In genomic region chr9:113122253-113122749, GRCm38 (mm10) we compare ENCODE assay signal across 23 mouse cellular contexts.
A peak's percentile ranks its signal among the peaks of the same experiment; 100 is the strongest.
DNase-seq lines count a peak whose midpoint lies in the region; ATAC-seq lines count a peak whose summit lies in the region.
"Had no signal": no experiment of that assay in that cellular context is flagged by ENCODE, and none has a peak within 500 bp of the region (broad histone marks: within the 10 kb centered on the region; RNA-seq: fewer than 3 reads in every experiment).

No protein-coding gene starts in this region.

- peak; percentile 62 for ATAC-seq in kidney, embryonic 15.5 days (replicated peaks; ENCODE audit: low FRiP score)
- ATAC-seq: CD4-positive, CD25-positive, alpha-beta regulatory T cell, adult 4 months had no signal

- no peak overlapping the region for H3K4me3 ChIP-seq in kidney, embryonic 15.5 days (replicated peaks)
- no peak overlapping the region for H3K4me3 ChIP-seq in hindbrain, embryonic 10.5 days
- H3K4me3 ChIP-seq: embryonic facial prominence, embryonic 13.5 days; forebrain, embryonic 12.5 days; heart, adult 2 months; heart, embryonic 15.5 days had no signal

- no peak overlapping the region for H3K27ac ChIP-seq in kidney, embryonic 15.5 days
- no peak overlapping the region for H3K27ac ChIP-seq in hindbrain, embryonic 10.5 days
- H3K27ac ChIP-seq: embryonic facial prominence, embryonic 13.5 days; forebrain, embryonic 12.5 days; heart, adult 2 months had no signal

- peak; percentile 21 for DNase-seq in embryo, embryonic 10 days (ENCODE audit: low spot score)
- DNase-seq in embryo, embryonic 10.5 days (ENCODE audit: low spot score): no peak
- peak; percentile 5 for DNase-seq in kidney, adult 18-20 months
- DNase-seq in kidney, postnatal 14 days: peak; percentile 9
- no peak for DNase-seq in layer of hippocampus, adult 9-10 months (ENCODE audit: low spot score)
- no peak for DNase-seq in hindbrain, embryonic 10.5 days (ENCODE audit: low spot score)
- DNase-seq in urinary bladder, postnatal 25 days (ENCODE audit: low spot score): no peak
- DNase-seq: adrenal gland, postnatal 10 days; B cell, adult 2 months; cerebellum, adult 11 months; cerebellum, adult 8-10 months; cerebellum, postnatal 14 days; forebrain, postnatal 0 days; gastrocnemius, postnatal 14 days; heart, adult 2 months; heart, postnatal 14 days had no signal

- H3K4me1 ChIP-seq in kidney, embryonic 15.5 days: no peaks in the 10 kb centered on the region
- no peaks in the 10 kb centered on the region for H3K4me1 ChIP-seq in hindbrain, embryonic 10.5 days (replicated peaks)
- H3K4me1 ChIP-seq: embryonic facial prominence, embryonic 13.5 days; forebrain, embryonic 12.5 days had no signal

- WGBS in kidney, embryonic 15.5 days: 54% methylated on average over 3 of the region's 3 CpGs
- 85% methylated on average over 3 of the region's 3 CpGs for WGBS in hindbrain, embryonic 10.5 days

- H3K27me3 ChIP-seq in kidney, embryonic 15.5 days: no peaks in the 10 kb centered on the region
- H3K27me3 ChIP-seq in hindbrain, embryonic 10.5 days (ENCODE audit: insufficient read depth, poor library complexity, severe bottlenecking): no peaks in the 10 kb centered on the region
- H3K27me3 ChIP-seq: embryonic facial prominence, embryonic 13.5 days; forebrain, embryonic 12.5 days; heart, embryonic 15.5 days had no signal

- H3K4me2 ChIP-seq in kidney, embryonic 15.5 days: no peak overlapping the region
- H3K4me2 ChIP-seq: embryonic facial prominence, embryonic 13.5 days; forebrain, embryonic 12.5 days; heart, embryonic 11.5 days; heart, embryonic 15.5 days had no signal

- H3K9ac ChIP-seq in kidney, embryonic 15.5 days: no peak overlapping the region
- H3K9ac ChIP-seq: embryonic facial prominence, embryonic 13.5 days; forebrain, embryonic 12.5 days; forebrain, postnatal 0 days; heart, embryonic 15.5 days had no signal

- H3K36me3 ChIP-seq in kidney, embryonic 15.5 days: no peaks in the 10 kb centered on the region
- H3K36me3 ChIP-seq in hindbrain, embryonic 10.5 days: no peaks in the 10 kb centered on the region
- H3K36me3 ChIP-seq: embryonic facial prominence, embryonic 13.5 days; forebrain, embryonic 12.5 days; G1E; heart, embryonic 15.5 days had no signal

- no peaks in the 10 kb centered on the region for H3K9me3 ChIP-seq in kidney, embryonic 15.5 days (replicated peaks)
- no peaks in the 10 kb centered on the region for H3K9me3 ChIP-seq in hindbrain, embryonic 10.5 days
- H3K9me3 ChIP-seq: embryonic facial prominence, embryonic 13.5 days; forebrain, embryonic 12.5 days; heart, embryonic 15.5 days had no signal

Comparison
In these comparisons a context has a peak if more than half of its experiments do, and no peak if none do; other contexts are left out.
1. DNase-seq: peak in embryo, embryonic 10 days (single experiment), kidney, adult 18-20 months (single experiment) and kidney, postnatal 14 days (single experiment); none in embryo, embryonic 10.5 days (single experiment), layer of hippocampus, adult 9-10 months (single experiment), hindbrain, embryonic 10.5 days (single experiment) and urinary bladder, postnatal 25 days (single experiment).